Mouse (Mus musculus): ENCODE measurements around the gene Gm3739.
"Not testable (repeated sequence)": the region's sequence is repeated elsewhere in the genome, so short reads cannot be mapped to it uniquely, and the experiment has no call there.

Gene Gm3739
- long read RNA-seq, experiment 1, partial matches to known transcripts = 0 of 1 reads
- long read RNA-seq, experiment 1, other reads (novel, unspliced or antisense) = 1 of 1 reads
- long read RNA-seq, experiment 2 = 0 reads

DNA sequence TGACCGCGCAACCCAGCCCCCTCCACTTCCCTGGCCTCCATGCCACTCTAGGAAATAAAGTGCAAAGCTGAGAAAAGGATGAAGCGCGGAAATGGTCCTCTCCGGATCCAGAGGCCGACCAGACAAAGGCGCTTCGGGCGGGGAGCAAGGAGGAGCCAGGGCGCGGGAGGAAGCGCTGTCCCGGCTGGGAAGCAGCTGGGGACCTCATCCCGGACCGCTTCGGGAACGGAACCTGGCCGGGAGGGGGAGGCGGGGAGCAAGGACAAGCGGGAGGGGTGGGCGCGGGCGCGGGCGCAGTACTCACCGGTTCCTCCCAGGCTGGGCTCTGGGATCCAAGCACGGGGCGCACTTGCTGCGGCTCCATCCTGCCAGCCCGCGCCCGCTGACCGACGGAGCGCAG lies at the start of gene Gm3739:
Gene Gm3739 (minus strand): TSS at position 389 of the 400 bp plus-strand sequence.
- intact Hi-C loops (cut with DNase I) = not testable (repeated sequence)

GRCm38 (mm10) chr14:7332295-7332694 lies 17.4 kb upstream of the Gm3739 start, which contains the start of gene Gm5797:
Gene Gm5797, minus strand, starts transcription at chr14:7332395.
- intact Hi-C loops (cut with DNase I) = not testable (repeated sequence)

DNA sequence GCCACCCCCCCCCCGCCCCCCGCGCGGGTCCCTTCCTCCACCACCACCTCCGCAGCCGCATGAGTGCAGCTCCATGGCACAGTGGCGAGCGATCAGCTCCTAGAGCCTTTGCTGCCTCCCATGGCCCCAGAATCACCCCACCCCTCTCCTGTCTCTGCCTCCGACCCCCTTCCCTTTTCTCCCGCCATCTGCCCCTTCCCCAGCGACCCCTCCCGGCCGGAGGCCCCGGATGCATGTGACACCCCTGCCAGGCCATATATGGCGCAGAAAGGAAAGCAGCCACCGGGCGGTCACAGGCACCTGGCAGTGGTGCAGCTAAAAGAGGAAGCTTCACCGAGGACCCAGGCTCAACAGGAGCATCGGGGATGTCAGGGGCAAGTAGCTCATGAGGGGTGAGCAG lies 244 bp upstream of the Gm3739 start:
- intact Hi-C loops (cut with DNase I) = not testable (repeated sequence)

- intact Hi-C loops (cut with DNase I) = not testable (repeated sequence)
Observed at GRCm38 (mm10) chr14:7264614-7265013, 50.2 kb downstream of the Gm3739 start, which contains the start of gene Gm3727. Gene Gm3727, minus strand, starts transcription at chr14:7264714.

Measured in adrenal gland (tissue).